Mouse (Mus musculus) midbrain, postnatal 0 days (tissue): ENCODE measurements around the gene Siah2. TPM values are rescaled to one million over a fixed set of nuclear protein-coding genes. Genes with fewer than 3 reads are reported as not detected.

ENCODE experiments used
- ATAC-seq: fragments of 200-750 bp; cut with Nextera tagmentation; 2 replicates; pipeline ENCODE4 v1.8.0; 2017; ENCODE audit warnings: moderate number of reproducible peaks, mild to moderate bottlenecking, moderate TSS enrichment, moderate library complexity; ENCODE audit not compliant: low FRiP score
- DNase-seq: peaks from one replicate; pipeline ENCODE4 v3.0.0-alpha.2; 2015; ENCODE audit warnings: low spot score
- H3K27ac ChIP-seq: fragments of 300-500 bp; sonication (generic); 2 replicates; pipeline ENCODE4 v1.5.1; 2014; ENCODE audit warnings: low read depth, mild to moderate bottlenecking, low read length, mixed read lengths
- H3K27me3 ChIP-seq: fragments of 300-500 bp; sonication (generic); 2 replicates; pipeline ENCODE4 v1.6.1; 2014; ENCODE audit warnings: low read length, control low read depth, mixed read lengths; ENCODE audit not compliant: insufficient read depth
- H3K36me3 ChIP-seq: fragments of 300-500 bp; sonication (generic); 2 replicates; pipeline ENCODE4 v1.6.1; 2014; ENCODE audit warnings: low read length, control low read depth, mixed read lengths; ENCODE audit not compliant: insufficient read depth
- H3K4me1 ChIP-seq: fragments of 300-500 bp; sonication (generic); 2 replicates; pipeline ENCODE4 v1.6.1; 2014; ENCODE audit warnings: mild to moderate bottlenecking, control low read depth, antibody characterized with exemption, low read length, mixed read lengths; ENCODE audit not compliant: insufficient read depth
- H3K4me2 ChIP-seq: fragments of 300-500 bp; sonication (generic); 2 replicates; pipeline ENCODE4 v1.6.1; 2014; ENCODE audit warnings: low read depth, mild to moderate bottlenecking, low read length, mixed read lengths; ENCODE audit not compliant: poor library complexity, severe bottlenecking
- H3K4me3 ChIP-seq: fragments of 300-500 bp; sonication (generic); 2 replicates; pipeline ENCODE4 v1.5.1; 2014; ENCODE audit warnings: low read depth, mild to moderate bottlenecking, low read length, moderate library complexity
- H3K9ac ChIP-seq: fragments of 300-500 bp; sonication (generic); replicated peaks from 2 replicates; pipeline ENCODE4 v1.6.1; 2014; ENCODE audit warnings: mild to moderate bottlenecking, low read length, moderate library complexity, mixed read lengths; ENCODE audit not compliant: poor library complexity, severe bottlenecking
- H3K9me3 ChIP-seq: fragments of 300-500 bp; sonication (generic); 2 replicates; pipeline ENCODE4 v1.6.1; 2016; ENCODE audit warnings: low read length, control low read depth
- CTCF ChIP-seq: IDR thresholded peaks from 2 replicates; pipeline ENCODE4 v1.5.1; 2016; ENCODE audit warnings: antibody characterized with exemption, mild to moderate bottlenecking
- WGBS: fragments of 180-500 bp; shearing (Covaris S2); extraction: QIAGEN DNeasy Blood & Tissue Kit; methylation state at CpG from one replicate; pipeline ENCODE4 v1.1.7; 2014; 5-methylcytosine and 5-hydroxymethylcytosine counted together
- polyA plus RNA-seq: library from polyadenylated mRNA; unstranded; fragments of >200 nt; fragmentation: Nextera tagmentation; extraction: Ambion mirVana; gene quantifications from 2 replicates; pipeline ENCODE4 v1.2.1, GENCODE M21; 2015
- total RNA-seq: library from RNA; depleted of rRNA; stranded (reverse); fragments of >200 nt; gene quantifications from 2 replicates; pipeline ENCODE4 v1.2.3, GENCODE M21; 2014

Siah2 gene
- total and polyA plus RNA-seq, 2 experiments from 2014 or later: 13.1 to 24.8 TPM

- Histone ChIP-seq H3K36me3 (no peaks in the 10 kb centered on the region), H3K9me3 (no peaks in the 10 kb centered on the region), H3K27ac (no peak overlapping the region), H3K4me1 (no peaks in the 10 kb centered on the region), H3K4me2 (no peak overlapping the region), H3K9ac (no peak overlapping the region), H3K4me3 (no peak overlapping the region), H3K27me3 (no peaks in the 10 kb centered on the region)
- WGBS: 88% methylated on average over 4 of the region's 4 CpGs
- ATAC-seq (no peak), DNase-seq (no peak)
- no peak for TF ChIP-seq CTCF
These were observed 35.4 kb upstream of the Siah2 start for GRCm38 (mm10) chr3:58727601-58728000.

DNA sequence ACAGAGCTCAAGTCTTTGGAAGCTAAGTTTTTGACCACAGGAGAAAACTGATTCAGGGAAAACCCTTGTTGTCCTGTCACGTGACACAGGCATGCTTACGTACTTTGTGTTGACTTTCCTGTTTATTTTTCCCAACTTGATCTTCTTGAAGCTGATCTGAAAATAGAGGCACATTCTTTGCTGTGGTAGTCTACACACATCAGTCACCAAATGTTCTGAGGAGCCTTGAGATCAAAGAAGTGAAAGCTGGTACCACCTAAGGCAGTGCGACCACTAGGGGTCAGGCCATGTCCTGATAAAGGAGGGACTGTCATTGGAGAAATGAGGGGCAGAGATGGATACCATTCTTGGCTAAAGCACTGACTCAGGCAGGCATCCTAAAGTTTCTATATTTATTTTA is 34.8 kb upstream of the Siah2 start:
- ATAC-seq (no peak), DNase-seq (peak; percentile 66)
- Histone ChIP-seq H3K4me2 (no peak overlapping the region), H3K9ac (no peak overlapping the region), H3K27me3 (no peaks in the 10 kb centered on the region), H3K4me3 (no peak overlapping the region), H3K9me3 (no peaks in the 10 kb centered on the region), H3K4me1 (no peaks in the 10 kb centered on the region), H3K27ac (no peak overlapping the region), H3K36me3 (no peaks in the 10 kb centered on the region)
- 42% methylated on average over 3 of the region's 3 CpGs for WGBS
- TF ChIP-seq CTCF: peak; percentile 78

- no peaks in the 10 kb centered on the region for H3K9me3 ChIP-seq
- TF ChIP-seq CTCF: no peak
- H3K4me2 ChIP-seq: no peak overlapping the region
- H3K4me3 ChIP-seq: no peak overlapping the region
- ATAC-seq (no peak), DNase-seq (no peak)
- no peak overlapping the region for H3K9ac ChIP-seq
- no peaks in the 10 kb centered on the region for H3K27me3 ChIP-seq
- H3K36me3 ChIP-seq: no peaks in the 10 kb centered on the region
- H3K27ac ChIP-seq: no peak overlapping the region
- 91% methylated on average over 3 of the region's 3 CpGs for WGBS
- no peaks in the 10 kb centered on the region for H3K4me1 ChIP-seq
These were observed 34.2 kb upstream of the Siah2 start for GRCm38 (mm10) chr3:58726374-58726773.

- no peak overlapping the region for H3K4me3 ChIP-seq
- no peaks in the 10 kb centered on the region for H3K4me1 ChIP-seq
- H3K36me3 ChIP-seq: no peaks in the 10 kb centered on the region
- no peak overlapping the region for H3K4me2 ChIP-seq
- no peak for TF ChIP-seq CTCF
- no peaks in the 10 kb centered on the region for H3K9me3 ChIP-seq
- no peak for DNase-seq
- H3K9ac ChIP-seq: no peak overlapping the region
- ATAC-seq: no peak
- H3K27ac ChIP-seq: no peak overlapping the region
- H3K27me3 ChIP-seq: no peaks in the 10 kb centered on the region
These were observed 32.6 kb upstream of the Siah2 start for GRCm38 (mm10) chr3:58724815-58725214.

DNA sequence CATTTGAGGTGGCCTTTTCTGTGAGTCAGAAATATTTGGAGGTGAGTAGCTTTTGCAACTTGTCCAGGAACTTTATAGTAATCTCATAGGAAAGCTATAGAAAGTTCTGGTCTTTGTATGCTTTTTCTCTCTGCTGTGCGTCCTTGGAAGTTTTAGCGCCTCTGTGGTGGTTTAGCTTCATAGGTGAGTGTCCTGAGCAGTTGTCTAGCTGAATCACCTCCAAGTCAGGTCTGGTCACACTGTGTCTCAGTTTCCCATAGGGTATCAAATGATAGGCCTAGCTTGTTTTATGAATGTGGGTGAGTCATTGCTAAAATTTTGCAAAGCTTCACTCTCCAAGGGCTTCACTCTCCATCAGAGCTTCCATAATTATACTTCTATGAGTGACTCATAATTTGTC is 31.5 kb upstream of the Siah2 start:
- 95% methylated on average over 2 of the region's 2 CpGs for WGBS

GRCm38 (mm10) chr3:58719461-58720230 is 27.4 kb upstream of the Siah2 start:
- no peak for DNase-seq
- Histone ChIP-seq H3K9ac (no peak overlapping the region), H3K9me3 (peaks cover 6% of the 10 kb centered on the region; the same call in 1 of the 2 replicates), H3K27me3 (no peaks in the 10 kb centered on the region), H3K4me3 (no peak overlapping the region), H3K36me3 (no peaks in the 10 kb centered on the region), H3K4me2 (no peak overlapping the region), H3K27ac (no peak overlapping the region), H3K4me1 (no peaks in the 10 kb centered on the region)
- 58% methylated on average over 9 of the region's 9 CpGs for WGBS
- no peak for ATAC-seq
- TF ChIP-seq CTCF: no peak

More for the DNA sequence above, 31.5 kb upstream of the Siah2 start:
- H3K4me3 ChIP-seq: no peak overlapping the region
- H3K4me2 ChIP-seq: no peak overlapping the region
- H3K4me1 ChIP-seq: no peaks in the 10 kb centered on the region
- DNase-seq (no peak), ATAC-seq (no peak)
- TF ChIP-seq CTCF: no peak
- H3K36me3 ChIP-seq: no peaks in the 10 kb centered on the region
- no peaks in the 10 kb centered on the region for H3K9me3 ChIP-seq
- no peaks in the 10 kb centered on the region for H3K27me3 ChIP-seq
- H3K9ac ChIP-seq: no peak overlapping the region
- H3K27ac ChIP-seq: no peak overlapping the region
